Comparison of ENCODE assay signal across 9 mouse cellular contexts in genomic region chr5:143293404-143293803, GRCm38 (mm10). TPM values are rescaled to one million over a fixed set of nuclear protein-coding genes. Genes with fewer than 3 reads are reported as not detected.
DNase-seq lines count a peak whose midpoint lies in the region; ATAC-seq lines count a peak whose summit lies in the region.
"Had no signal": no experiment of that assay in that cellular context is flagged by ENCODE, and none has a peak within 500 bp of the region (broad histone marks: within the 10 kb centered on the region; RNA-seq: fewer than 3 reads in every experiment).

TSS of gene Zfp853 (minus strand) at chr5:143293623.

- peaks cover 71% of the 10 kb centered on the region for H3K27me3 ChIP-seq in megakaryocyte, embryonic 14.5 days (replicated peaks)
- peaks cover 63% of the 10 kb centered on the region for H3K27me3 ChIP-seq in limb, embryonic 15.5 days
- H3K27me3 ChIP-seq in stomach, embryonic 15.5 days (replicated peaks) = peaks cover 52% of the 10 kb centered on the region

- intact Hi-C loops in gastrocnemius, postnatal 36 days (cut with DNase I) = loop anchor here (5.0 kb wide), 1 partner anchor 1351 kb away; no protein-coding TSS in a partner anchor

- peaks cover 27% of the 10 kb centered on the region for H3K9me3 ChIP-seq in megakaryocyte, embryonic 14.5 days
- H3K9me3 ChIP-seq in limb, embryonic 15.5 days = no peaks in the 10 kb centered on the region
- no peaks in the 10 kb centered on the region for H3K9me3 ChIP-seq in stomach, embryonic 15.5 days

- peak; percentile 38 to 40 for DNase-seq in cerebellum, postnatal 10 days
- no peak for DNase-seq in gastrocnemius, postnatal 36 days
- no peak for DNase-seq in frontal cortex, postnatal 14 days (ENCODE audit: low spot score in 2 of 2)

- peaks cover 5% of the 10 kb centered on the region for H3K36me3 ChIP-seq in megakaryocyte, embryonic 14.5 days (replicated peaks; ENCODE audit: low read length)
- peaks cover 4% of the 10 kb centered on the region for H3K36me3 ChIP-seq in limb, embryonic 15.5 days
- no peaks in the 10 kb centered on the region for H3K36me3 ChIP-seq in stomach, embryonic 15.5 days

- H3K9ac ChIP-seq in limb, embryonic 15.5 days = peak within 1 kb of the TSS; percentile 47
- peak within 1 kb of the TSS; percentile 12; the same call in 1 of the 2 replicates for H3K9ac ChIP-seq in stomach, embryonic 15.5 days

- peaks cover 31% of the 10 kb centered on the region for H3K4me1 ChIP-seq in megakaryocyte, embryonic 14.5 days
- peaks cover 26% of the 10 kb centered on the region for H3K4me1 ChIP-seq in limb, embryonic 15.5 days
- H3K4me1 ChIP-seq in stomach, embryonic 15.5 days = peaks cover 12% of the 10 kb centered on the region; the same call in 1 of the 2 replicates

- peak within 1 kb of the TSS; percentile 1 for H3K4me3 ChIP-seq in megakaryocyte, embryonic 14.5 days (replicated peaks)
- peak within 1 kb of the TSS; percentile 55 for H3K4me3 ChIP-seq in limb, embryonic 15.5 days
- H3K4me3 ChIP-seq in stomach, embryonic 15.5 days (replicated peaks) = peak within 1 kb of the TSS; percentile 47

- ATAC-seq in cerebellum, adult (ENCODE audit: insufficient number of reproducible peaks, low FRiP score, low TSS enrichment) = no peak
- ATAC-seq in megakaryocyte, adult 5-6 weeks (ENCODE audit: poor library complexity, severe bottlenecking) = no peak
- ATAC-seq in limb, embryonic 15.5 days (ENCODE audit: insufficient number of reproducible peaks, low FRiP score, low TSS enrichment, low read depth) = no peak
- no peak for ATAC-seq in stomach, embryonic 15.5 days (ENCODE audit: insufficient read depth, low FRiP score, low read depth)

- WGBS in limb, embryonic 15.5 days = 5% methylated on average over 31 of the region's 38 CpGs
- 5% methylated on average over 26 of the region's 38 CpGs for WGBS in stomach, embryonic 15.5 days

- H3K27ac ChIP-seq in limb, embryonic 15.5 days = no peak within 1 kb of the TSS
- H3K27ac ChIP-seq in stomach, embryonic 15.5 days = no peak within 1 kb of the TSS

- peak within 1 kb of the TSS; percentile 92 for H3K4me2 ChIP-seq in limb, embryonic 15.5 days
- peak within 1 kb of the TSS; percentile 91 for H3K4me2 ChIP-seq in stomach, embryonic 15.5 days

RNA-seq across cellular contexts. Expression of gene Zfp853, which starts in this region (rescaled TPM):
- 0.06 TPM in 1 of 2 replicates, not detected in the other for polyA plus RNA-seq in megakaryocyte, embryonic 14.5 days (2012; ENCODE audit: insufficient read depth, low replicate concordance)
- total RNA-seq in megakaryocyte, adult 5-6 weeks (2015) = 0.09 TPM in 1 of 2 replicates, not detected in the other
- total RNA-seq in megakaryocyte, adult 5-6 weeks (2017) = not detected in 2 replicates
- polyA plus RNA-seq in limb, embryonic 15.5 days (2015; fragmentation: Nextera tagmentation; extraction: Ambion mirVana) = 0.10 and 0.18 TPM in 2 replicates
- 0.09 TPM in 2 replicates for polyA plus RNA-seq in stomach, embryonic 15.5 days (2015; fragmentation: Nextera tagmentation; extraction: Ambion mirVana)
- total RNA-seq in gastrocnemius, postnatal 36 days (2021) = under 1 TPM; 0.08 to 0.12 TPM
- total RNA-seq: neutrophil, adult 5-6 weeks had no signal

Comparison
In these comparisons a context has a peak if more than half of its experiments do, and no peak if none do; other contexts are left out.
1. DNase-seq: peak in cerebellum, postnatal 10 days (2 of 2); none in gastrocnemius, postnatal 36 days (0 of 2) and frontal cortex, postnatal 14 days (0 of 2).
2. H3K4me3 ChIP-seq: peak in every context shown above with its lines; median percentile 55 in limb, embryonic 15.5 days; 47 in stomach, embryonic 15.5 days; 1 in megakaryocyte, embryonic 14.5 days.